Mouse (Mus musculus) embryo, embryonic 10 days (tissue): ENCODE data around the gene Zbtb4.

ENCODE experiments used
- DNase-seq: peaks from one replicate; pipeline ENCODE4 v3.0.0-alpha.2; 2015; ENCODE audit warnings: low spot score

Gene Zbtb4

GRCm38 (mm10) chr11:69800392-69801197 is 34.9 kb downstream of the Zbtb4 start:
- DNase-seq, result peak; percentile 87

- no peak for DNase-seq
These were observed 35.8 kb downstream of the Zbtb4 start, which contains the start of gene Fgf11 for GRCm38 (mm10) chr11:69801379-69801977. TSS of gene Fgf11 (minus strand) at chr11:69801857.

- peak; percentile 77 for DNase-seq
These were observed 37.0 kb downstream of the Zbtb4 start for GRCm38 (mm10) chr11:69802648-69803105.

GRCm38 (mm10) chr11:69803328-69803727 is 37.6 kb downstream of the Zbtb4 start:
- no peak for DNase-seq

DNA sequence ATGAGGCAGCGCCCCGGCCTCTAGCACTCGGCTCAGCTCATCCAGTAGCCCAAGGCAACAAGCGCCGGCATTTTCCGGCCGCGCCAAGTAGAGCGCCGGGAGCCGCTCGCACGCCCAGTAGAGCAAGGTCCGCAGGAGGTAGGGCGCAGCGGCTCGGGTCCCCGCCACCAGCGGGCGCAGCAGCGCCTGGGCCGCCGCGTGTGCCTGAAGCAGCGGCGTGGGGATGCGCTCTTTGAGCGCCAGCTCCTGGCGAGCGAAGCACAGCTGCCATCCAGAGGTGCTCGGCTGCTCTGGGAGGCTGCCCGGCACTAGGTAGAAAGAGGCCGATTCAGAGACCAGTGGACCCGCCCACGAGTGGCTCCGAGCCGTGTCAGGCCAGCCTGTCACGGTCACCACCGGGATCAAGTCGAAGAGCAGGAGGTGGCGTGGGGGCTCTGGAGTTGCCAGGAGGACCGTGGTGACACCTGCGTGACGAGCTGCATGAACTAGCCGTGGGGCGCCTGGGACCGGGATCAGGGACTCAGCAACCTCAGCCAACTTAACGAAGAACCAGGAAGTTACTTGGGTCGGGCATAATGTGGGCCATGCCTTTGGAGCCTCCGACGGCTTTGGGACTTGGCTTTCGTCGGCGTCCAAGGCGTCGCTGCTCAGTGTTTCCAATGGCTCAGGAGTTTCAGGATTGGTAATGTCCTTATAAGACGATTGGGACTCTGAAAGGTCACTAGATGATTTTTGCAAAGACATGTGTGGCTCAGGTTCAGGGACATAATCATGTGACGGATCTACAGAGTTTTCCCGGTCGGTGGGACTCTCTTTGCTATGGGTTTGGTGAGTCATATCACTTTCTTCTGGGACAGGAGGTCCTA is 38.3 kb downstream of the Zbtb4 start:
- DNase-seq, result peak; percentile 77

- DNase-seq, result no peak
These were observed 38.9 kb downstream of the Zbtb4 start for GRCm38 (mm10) chr11:69804652-69804940.

GRCm38 (mm10) chr11:69804972-69805909 is 39.5 kb downstream of the Zbtb4 start, which contains the start of gene Tmem102:
TSS of gene Tmem102 (minus strand) at chr11:69805624.
- DNase-seq, result peak; percentile 42

DNA sequence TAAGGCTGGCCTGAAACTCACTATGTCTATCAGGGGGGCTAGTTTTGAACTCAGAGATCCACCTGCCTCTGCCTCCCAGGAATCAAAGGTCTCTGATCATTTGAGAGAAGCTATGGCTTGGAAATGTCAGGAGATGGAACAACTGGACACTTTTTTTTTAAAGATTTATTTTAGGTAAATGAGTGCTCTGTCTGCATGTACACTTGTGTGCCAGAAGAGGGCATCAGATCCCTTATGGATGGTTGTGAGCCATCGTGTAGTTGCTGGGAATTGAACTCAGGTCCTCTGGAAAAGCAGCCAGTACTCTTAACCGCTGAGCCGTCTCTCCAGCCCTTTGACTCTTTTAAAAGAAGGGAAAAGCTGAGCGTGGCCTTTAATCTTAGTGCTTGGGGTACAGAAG is 40.7 kb downstream of the Zbtb4 start:
- DNase-seq, result no peak

GRCm38 (mm10) chr11:69807641-69808040 is 41.9 kb downstream of the Zbtb4 start:
- no peak for DNase-seq

- DNase-seq, result no peak
These were observed 44.6 kb downstream of the Zbtb4 start for GRCm38 (mm10) chr11:69810280-69810679.

DNA sequence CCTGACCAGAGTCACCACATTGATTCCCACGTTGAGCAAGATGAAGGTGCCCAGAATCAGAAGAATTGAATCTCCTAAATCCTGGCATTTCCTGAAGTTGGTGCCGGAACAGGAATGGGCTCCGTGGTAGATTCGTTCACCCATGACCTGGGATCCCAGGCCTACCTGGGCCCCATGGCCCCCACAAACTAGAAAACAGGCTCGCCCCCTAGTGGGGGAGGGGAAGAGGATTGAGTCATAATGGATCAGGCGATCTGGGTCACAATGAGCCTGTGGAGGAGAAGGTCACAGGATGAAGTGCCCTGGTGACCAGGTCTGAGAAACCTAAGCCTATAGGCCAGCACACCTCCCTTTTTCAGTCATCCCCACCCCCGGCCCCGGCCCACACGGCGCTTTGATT is 49.4 kb downstream of the Zbtb4 start, which contains the start of gene Gm39566:
Gm39566 (minus strand) TSS at position 144 of the 400 bp plus-strand sequence.
- DNase-seq, result no peak

GRCm38 (mm10) chr11:69816520-69816919 is 50.8 kb downstream of the Zbtb4 start:
- DNase-seq, result no peak

- DNase-seq, result no peak
These were observed 52.7 kb downstream of the Zbtb4 start, which contains the start of gene Spem2 for GRCm38 (mm10) chr11:69818365-69818764. TSS of gene Spem2 (minus strand) at chr11:69818465.

GRCm38 (mm10) chr11:69818871-69819270 is 53.2 kb downstream of the Zbtb4 start:
- DNase-seq, result no peak

DNA sequence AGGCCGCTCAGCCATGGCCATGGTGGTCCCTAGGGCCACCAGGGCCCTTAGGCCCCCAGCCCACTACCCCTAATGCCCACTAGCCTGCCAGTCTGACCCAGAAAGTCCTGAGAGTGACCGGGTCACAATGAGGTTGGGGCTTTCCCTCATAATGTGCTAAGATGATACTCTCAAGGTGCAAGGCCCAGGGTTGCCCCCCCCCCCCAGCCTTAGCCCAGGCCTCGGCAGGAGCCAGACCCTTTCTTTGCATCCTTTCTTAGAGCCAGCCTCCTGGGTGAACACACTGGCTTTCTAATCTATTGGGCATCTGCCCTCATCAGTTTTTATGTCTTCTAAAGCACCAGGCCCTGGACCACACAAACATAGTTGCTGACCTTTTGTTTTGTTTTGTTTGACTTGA is 56.4 kb downstream of the Zbtb4 start, which contains the start of gene Spem1:
Spem1 (minus strand) TSS at position 101 of the 400 bp plus-strand sequence.
- DNase-seq, result no peak

- DNase-seq, result no peak
These were observed 57.7 kb downstream of the Zbtb4 start for GRCm38 (mm10) chr11:69823456-69823855.

DNA sequence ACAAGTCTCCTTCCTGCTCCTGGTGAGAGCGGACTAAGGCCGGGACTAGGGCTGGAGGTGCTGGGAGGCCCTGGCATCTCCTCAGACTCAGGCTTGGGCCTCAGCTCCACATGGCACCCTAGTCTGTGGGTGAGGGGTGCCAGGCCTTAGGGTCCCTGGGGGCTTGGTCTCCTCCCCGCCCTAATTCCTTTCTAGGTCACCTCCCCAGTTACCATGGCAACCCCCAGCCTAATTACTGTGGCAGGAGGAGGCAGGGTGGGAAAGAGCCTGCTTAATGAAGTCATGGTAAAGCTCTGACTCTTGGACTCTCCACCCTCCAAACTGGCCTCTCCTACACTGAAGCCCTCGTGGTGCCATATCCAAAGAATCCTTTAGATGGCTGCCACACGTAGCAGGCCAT is 63.1 kb downstream of the Zbtb4 start:
- no peak for DNase-seq

GRCm38 (mm10) chr11:69833554-69833953 is 67.8 kb downstream of the Zbtb4 start:
- no peak for DNase-seq
